Mouse (Mus musculus): ENCODE data around the gene Trim15.
A peak's percentile ranks its signal among the peaks of the same experiment; 100 is the strongest.
"Not testable (repeated sequence)": the region's sequence is repeated elsewhere in the genome, so short reads cannot be mapped to it uniquely, and the experiment has no call there.

Trim15 gene

DNA sequence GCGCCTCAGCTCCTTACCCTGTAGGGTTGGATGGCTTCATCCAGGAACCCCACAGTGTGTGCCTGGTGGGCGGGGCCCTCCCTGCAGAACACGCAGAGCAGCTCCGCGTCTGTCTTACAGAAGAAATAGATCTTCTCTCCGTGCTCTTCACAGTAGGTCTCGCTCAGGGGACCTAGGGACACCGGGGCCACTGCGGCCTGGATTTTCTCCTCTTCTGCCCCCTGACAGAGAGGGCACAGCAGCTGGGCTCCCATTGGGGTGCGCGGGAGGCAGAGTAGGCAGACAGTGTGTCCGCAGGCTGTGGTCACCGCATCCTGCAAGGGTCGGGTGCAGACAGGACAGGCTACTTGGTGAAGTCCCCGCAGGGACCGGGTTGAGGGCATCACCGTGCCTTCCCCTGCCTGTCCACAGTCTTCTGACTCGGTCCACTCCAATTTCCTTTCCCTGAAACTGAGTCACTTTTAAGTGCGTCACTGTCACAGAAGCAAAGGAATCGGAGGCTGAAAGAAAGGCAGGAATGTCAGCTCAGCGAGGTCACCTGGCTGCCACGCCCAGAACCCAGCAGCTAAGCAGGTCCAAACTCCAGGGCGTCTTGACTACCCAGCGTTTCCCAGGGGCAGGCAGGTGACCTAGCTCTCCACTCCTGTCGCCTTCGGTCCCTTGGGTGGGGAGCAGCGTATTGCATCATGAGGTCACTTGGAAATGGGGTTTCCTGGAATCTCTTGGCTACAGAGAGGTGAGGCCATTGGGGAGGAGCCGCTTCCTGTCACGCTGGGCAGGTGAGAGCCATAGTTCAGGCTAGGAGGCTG, at the start of gene Trim15:
Gene Trim15 (minus strand): TSS at position 492 of the 809 bp plus-strand sequence.
- peak; percentile 48 for DNase-seq (ENCODE audit: low read depth, low spot score)

DNA sequence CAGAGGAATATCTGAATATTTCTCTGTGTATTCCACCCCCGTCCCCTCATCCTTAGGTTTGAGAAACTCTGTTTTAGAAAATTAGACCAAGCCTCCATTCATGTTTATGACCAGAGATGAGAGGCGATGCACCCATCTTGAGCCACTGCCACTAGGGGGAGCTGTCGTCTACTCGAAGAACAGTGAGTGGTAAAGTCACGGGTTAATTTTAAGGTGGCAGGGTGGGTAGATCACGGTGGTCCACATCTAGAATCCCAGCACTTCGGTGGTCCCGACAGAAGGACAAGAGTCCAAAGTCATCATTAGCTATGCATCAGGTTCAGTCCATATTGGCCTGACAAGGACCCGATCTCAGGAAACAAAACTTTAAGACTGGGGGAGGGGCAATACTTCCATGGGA, 48.1 kb upstream of the Trim15 start:
- DNase-seq (ENCODE audit: low read depth, low spot score) = peak; percentile 68

DNA sequence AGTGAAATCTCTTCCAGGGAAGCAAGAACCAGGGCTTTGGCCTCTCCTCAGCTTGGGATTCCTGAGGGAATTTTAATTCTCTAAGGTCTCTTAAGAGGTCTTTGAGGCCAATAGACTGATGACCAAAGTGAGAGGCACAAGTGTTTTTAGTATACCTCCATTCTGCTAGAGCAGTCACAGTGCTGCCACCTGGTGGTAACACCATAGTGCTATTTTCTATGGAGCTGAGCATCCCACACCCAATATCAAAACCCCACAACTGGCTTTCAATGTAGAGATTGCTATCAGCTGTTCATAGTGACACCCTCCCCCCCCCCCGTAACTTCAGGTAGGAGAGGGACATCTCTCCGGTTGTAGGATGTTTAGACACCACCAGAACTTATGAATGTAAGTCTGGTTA, 47.1 kb upstream of the Trim15 start:
- peak; percentile 82 for DNase-seq (ENCODE audit: low read depth, low spot score)

DNA sequence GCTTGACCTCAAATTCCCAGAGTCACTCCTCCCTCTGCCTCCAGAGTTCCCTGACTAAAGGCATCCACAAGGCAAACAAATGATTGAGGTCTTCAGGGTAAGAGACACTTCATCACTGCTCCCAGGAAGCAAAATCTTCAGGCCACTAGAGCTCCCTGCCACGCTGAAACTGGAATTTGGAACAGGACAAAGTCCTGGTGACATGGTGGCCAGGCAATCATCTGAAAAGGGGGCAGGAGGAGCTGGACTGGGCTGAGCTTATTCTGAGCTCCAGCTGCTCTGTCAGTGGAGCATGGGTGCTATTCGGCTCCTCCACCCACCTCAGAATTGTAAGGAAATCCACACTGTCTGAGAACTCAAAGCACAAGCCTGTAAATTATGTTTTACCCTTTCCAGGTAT, 45.0 kb upstream of the Trim15 start:
- no peak for DNase-seq (ENCODE audit: low read depth, low spot score)

DNA sequence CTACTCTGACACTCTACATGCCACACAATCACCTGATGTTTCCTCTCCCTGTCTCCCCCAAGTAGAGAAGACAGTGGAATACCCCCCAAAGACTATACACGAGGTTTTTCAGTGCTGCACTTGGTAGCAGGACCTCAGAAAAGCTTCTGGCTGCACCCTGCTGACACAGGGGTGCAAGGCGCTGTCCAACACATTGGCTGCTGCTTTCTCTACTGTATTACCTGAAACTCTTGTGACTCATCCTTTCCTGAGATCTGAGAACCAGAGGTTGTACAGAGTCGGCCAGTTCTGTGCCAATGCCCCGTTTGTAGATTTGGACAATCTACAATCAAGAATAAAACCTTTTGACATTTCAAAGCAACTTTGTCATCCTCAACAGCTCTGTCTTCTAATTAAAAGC, 42.8 kb upstream of the Trim15 start:
- DNase-seq (ENCODE audit: low read depth, low spot score) = peak; percentile 28

DNA sequence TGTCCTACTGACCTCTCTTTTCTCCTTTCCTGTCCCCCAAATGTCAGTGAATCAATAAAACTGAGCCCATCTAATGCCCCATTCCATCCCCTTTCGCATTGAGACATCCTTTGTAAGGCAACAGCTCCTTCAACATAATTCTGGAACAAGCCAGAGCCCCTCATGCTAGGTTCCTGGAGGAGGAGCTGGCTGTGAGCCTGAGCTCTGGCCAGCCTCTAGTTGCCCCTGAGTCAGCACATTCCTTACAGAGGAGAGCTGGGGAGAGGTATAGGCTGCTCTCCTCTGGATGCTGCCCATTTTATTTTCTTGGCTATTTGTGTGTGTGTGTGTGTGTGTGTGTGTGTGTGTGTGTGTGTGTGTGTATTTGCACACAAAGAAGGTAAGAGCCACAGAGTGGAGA, 41.2 kb upstream of the Trim15 start:
- DNase-seq (ENCODE audit: low read depth, low spot score) = no peak

DNA sequence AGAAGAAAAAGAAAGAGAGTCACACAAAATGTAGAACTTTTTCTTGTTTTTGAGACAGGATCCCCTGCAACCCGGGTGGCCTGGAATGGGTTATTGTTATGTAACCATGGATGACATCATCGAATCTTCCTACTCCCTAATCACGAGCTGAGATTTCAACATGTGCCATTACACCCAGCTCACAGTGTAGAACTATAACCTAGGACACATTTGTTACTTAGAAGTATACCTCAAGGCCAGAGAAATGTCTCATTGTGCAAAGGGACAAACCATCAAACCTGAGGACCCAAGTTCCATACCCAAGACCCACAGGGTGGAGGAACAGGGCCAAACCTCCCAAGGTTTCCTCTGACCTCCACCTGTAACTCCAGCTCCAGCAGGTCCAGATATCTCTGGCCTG, 36.6 kb upstream of the Trim15 start:
- DNase-seq (ENCODE audit: low read depth, low spot score) = no peak

DNA sequence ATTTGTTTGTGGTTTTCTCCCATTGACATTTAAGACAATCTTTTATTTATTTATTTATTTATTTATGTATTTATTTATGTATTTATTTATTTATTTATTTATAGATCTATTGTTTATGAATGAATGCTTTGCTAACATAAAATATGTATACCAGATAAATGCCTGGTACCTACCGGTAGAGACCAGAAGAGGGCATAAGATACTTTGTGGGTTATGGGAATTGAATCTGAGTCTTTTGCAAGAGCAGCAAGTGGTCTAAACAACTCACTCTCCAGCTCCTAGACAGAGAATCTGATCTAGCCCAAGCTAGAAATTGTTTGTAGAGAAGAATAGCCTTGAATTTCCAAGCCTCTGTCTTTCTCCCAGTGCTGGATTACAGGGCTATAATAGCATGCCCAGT, 33.7 kb upstream of the Trim15 start:
- DNase-seq (ENCODE audit: low read depth, low spot score) = no peak

DNA sequence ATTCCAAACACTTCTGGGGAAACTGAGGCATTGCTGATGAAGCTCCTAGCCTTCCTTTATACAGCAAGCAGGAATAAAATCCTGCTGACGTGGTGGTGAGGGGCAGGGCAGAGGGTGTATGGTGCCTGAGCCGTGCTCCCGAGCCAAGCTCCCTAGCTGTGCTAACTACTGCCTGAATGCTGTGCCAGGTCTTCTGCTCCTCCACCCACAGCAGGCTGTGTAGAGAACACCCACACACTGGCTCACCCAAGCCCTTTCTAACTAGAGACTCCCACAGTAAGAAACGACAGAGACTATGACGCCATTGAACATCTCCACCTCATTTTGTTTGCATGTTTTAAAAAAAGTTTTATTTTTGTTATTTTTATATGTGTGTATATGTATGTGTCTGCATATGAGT, 33.0 kb upstream of the Trim15 start:
- no peak for DNase-seq (ENCODE audit: low read depth, low spot score)

DNA sequence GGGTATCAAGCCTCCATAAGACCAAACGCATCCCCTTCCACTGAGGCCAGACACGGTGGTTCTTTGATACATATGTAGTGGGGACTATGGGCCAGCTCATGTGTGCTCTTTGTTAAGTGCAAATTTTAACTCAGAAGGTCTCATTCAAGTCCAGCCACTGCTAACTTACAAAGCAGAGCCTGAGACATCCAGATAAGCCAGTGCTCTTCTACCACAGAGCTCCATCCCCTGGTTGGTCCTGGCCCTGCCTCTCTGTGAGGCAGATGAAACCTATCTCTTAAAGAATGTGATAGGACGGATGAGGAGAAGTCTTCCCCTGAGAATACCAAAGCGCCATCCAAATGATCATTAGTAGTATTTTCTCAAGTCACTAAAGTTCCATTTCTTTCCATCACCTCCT, 32.4 kb upstream of the Trim15 start:
- no peak for DNase-seq (ENCODE audit: low read depth, low spot score)

DNA sequence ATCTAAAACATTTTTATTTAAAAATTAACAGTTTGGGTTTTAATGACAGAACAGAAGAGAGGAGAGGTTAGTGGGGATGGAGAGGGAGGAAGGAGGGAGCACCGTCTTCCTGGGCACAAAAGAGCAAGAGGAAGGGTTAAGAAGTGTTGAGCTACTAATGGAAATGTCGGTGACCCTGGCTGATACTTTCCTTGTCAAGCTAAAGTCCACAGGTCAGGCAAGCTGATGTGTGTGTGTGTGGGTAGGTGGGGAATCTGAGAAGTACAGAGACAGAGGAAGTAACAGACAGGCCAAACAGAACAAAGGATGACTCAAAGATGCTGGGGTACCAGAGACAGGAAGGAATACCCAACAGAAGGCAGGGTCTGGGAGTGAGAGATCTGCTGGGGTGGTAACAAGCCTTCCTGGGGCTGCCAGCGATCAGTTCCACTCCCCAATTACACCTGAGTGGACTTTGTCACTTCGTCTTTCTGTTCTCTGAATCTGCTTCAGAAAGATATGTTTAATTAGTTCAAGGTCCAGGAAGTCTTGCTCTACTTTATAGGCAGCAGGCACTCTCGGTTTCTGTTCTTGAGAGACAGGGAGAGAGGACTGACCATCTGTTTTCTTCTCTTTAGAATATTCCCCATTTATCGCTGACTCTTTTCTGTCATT, 30.7 kb upstream of the Trim15 start, which contains the start of gene Trim31:
Gene Trim31 (plus strand): TSS at position 567 of the 654 bp plus-strand sequence.
- no peak for DNase-seq (ENCODE audit: low read depth, low spot score)

DNA sequence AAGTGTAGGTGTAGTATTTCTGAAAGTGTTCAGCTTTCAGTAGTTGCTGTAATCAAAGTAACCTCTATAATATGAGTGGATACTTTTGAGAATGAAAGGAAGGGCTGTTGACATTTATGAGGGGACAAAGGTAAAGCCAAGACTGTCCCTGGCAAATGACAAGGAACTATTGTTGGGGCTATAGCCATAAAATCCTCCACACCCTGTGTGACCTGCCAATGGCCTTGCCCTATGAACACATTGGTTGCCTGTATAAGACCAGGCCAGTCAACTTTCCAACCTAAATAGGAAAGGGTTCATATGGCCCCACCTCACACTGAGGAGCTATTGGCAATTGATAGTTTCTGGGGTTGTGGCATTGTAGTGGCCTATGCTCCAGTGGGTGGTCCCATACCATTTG, 30.1 kb upstream of the Trim15 start:
- DNase-seq (ENCODE audit: low read depth, low spot score) = no peak

DNA sequence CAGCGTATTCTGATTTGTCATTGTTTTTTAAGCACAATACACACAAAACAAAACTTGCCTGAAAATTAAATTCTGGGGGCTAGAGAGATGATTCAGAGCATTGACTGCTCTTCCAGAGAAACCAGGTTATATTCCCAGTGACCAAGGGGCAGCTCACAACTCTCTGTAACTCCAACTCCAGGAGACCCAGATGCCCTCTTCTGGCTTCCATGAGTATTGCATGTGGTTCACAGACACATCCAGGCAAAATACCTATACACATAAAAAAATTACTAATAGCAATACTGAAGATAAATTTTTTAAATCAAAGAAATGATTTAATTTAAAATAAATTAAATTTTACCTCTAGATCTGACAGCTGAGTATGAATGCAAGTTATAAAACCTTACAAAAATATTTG, 29.6 kb upstream of the Trim15 start:
- peak; percentile 69 for DNase-seq (ENCODE audit: low read depth, low spot score)

DNA sequence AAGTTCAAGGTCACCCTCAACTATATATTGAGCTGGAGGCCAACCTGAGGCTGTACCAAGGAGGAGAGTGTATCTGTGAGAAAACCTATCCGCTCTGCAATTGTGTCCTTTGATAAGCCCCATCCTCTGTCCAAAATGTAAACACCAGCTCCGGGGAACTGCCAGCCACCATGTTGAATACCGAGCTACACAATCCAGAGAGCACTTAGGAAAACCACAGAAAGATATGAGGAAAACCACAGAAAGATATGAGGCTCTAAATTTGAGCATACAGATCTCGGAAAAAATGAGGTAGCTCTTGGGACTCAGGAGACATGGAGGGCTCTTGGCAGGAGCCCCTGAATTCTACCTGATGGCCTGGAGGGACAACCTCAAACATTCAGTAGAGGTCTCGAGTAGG, 26.4 kb upstream of the Trim15 start:
- DNase-seq (ENCODE audit: low read depth, low spot score) = no peak

DNA sequence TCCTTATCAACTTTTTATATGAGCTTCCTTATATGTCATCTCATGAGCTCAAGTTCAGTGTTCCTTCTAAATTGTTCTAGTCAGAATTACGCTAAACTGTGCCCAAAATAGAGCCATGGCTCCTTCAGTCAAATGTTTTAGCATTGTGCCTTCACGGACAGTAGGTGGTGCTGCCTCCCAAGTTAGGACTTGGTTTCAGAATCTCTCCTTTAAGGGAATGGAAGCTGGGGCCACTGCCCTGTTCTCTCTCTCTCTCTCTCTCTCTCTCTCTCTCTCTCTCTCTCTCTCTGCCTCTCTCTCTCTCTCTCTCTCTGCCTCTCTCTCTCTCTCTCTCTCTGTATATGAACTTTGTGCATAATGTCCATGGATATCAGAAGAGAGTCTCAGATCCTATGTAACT, 25.4 kb upstream of the Trim15 start:
- DNase-seq (ENCODE audit: low read depth, low spot score) = peak; percentile 71

DNA sequence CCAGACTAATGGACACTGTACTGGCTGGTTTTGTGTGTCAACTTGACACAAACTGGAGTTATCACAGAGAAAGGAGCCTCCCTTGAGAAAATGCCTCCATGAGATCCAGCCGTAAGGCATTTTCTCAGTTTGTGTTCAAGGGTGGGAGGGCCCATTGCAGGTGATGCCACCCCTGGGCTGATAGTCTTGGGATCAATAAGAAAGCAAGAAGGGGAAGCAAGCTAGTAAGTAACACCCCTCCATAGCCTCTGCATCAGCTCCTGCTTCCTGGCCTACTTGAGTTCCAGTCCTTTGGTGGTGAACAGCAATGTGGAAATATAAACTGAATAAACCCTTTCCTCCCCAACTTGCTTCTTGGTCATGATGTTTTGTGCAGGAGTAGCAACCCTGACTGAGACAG, 24.5 kb upstream of the Trim15 start:
- DNase-seq (ENCODE audit: low read depth, low spot score) = not testable (repeated sequence)

DNA sequence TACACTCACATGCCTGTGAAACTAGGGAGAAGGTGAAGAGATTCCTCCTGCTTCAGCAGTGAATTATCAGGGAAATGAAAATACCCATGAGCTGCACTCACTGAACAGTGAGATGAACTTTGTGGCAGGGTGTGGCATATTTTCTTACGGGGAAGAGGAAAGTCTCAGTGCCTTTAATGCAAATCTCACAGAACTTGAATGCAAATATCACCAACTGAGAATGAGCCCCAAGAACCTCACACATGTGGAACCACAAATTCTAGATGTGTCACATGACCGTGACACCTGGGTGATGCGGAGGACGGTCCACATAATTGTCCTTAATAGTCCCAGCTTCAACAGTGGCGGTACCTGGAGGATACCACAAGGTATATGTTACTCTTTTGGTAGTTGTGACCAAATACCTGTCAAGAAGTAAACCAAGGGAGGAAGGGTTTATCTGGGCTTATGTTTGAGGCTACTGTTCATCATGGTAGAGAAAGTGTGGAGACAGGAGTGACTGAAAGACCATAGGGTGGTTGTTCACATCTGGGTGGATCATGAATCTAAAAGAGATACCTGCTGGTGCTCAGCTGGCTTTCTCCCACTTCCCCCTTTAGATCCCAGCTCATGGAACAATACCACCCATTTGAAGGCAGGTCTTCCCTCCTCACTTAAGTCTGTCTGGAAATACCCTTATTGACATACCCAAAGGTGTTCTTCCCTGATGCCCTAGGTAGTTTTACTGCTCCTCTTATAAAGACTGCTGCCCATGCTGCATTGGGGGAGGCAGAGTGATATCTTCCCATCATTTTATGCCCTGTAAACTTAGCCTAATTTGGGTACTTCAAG, 23.3 kb upstream of the Trim15 start, which contains the start of gene Trim40:
Gene Trim40 (minus strand): TSS at position 51 of the 831 bp plus-strand sequence.
- no peak for DNase-seq (ENCODE audit: low read depth, low spot score)

DNA sequence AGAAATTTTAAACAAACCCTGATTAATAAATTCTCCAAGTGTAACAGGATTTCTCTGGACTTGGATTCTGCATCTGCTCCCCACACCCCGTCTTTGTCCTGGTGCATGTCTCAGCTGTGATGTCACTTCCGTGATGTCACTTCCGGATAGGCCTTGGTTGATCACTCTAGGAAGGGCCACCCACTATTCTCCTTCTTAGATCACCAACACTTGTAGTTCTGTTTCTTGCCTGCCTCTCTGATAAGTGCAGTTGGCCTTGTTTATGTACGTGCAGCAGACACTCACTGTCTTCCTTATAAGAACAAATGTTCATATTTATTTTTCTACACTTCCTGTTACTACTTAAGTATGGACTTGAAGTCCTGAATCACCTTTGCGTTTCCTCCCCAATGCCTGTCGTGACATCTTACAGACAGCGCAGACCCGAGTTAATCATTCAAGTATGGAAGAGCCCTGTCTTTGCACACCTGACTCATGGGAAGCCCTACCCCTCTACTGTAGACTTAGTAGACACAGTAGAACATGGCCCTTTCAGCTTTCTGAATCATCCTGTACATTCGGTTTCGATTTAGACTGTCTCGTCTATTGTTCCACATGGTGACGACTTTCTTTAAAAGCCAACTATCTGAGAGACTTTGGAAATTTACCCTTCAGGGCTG, 18.3 kb upstream of the Trim15 start:
- DNase-seq (ENCODE audit: low read depth, low spot score) = no peak

DNA sequence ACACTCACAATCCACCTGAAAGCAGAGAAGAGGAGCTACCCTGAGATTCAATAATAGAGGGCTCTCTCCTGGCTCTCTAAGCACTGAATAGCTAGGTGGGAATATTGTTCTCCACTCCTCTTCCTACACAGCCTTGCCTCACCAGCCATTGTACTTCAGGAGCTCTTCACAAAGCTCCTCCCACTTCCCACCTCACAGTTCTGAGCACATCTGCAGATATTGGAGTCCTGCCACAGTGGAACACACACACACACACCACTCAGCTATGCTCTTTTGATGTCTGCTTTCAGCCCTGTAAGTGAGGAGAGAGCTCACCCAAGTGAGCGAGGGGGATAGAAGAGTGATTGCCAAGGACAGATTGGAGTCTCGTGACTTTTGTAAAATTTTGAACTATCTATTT, 16.3 kb upstream of the Trim15 start:
- DNase-seq (ENCODE audit: low read depth, low spot score) = no peak

DNA sequence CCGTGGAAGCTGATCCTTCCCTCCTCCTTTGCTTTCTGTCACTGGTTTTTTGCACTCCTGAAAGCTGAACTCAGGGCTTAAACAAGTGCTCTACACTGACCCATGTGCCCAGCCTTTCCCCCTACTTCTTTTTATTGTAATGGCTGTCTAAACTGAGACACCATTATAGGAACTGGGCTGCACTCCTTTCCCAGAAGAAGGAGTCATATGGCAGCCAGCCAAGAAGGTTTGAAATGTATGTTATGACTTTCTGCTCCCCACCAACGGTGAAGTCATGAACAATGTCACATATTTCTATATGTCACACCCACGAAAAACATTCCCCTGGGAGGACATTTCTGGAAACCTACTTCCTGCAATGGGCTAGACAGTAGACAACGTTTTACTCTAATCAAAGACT, 7.6 kb upstream of the Trim15 start:
- no peak for DNase-seq (ENCODE audit: low read depth, low spot score)

DNA sequence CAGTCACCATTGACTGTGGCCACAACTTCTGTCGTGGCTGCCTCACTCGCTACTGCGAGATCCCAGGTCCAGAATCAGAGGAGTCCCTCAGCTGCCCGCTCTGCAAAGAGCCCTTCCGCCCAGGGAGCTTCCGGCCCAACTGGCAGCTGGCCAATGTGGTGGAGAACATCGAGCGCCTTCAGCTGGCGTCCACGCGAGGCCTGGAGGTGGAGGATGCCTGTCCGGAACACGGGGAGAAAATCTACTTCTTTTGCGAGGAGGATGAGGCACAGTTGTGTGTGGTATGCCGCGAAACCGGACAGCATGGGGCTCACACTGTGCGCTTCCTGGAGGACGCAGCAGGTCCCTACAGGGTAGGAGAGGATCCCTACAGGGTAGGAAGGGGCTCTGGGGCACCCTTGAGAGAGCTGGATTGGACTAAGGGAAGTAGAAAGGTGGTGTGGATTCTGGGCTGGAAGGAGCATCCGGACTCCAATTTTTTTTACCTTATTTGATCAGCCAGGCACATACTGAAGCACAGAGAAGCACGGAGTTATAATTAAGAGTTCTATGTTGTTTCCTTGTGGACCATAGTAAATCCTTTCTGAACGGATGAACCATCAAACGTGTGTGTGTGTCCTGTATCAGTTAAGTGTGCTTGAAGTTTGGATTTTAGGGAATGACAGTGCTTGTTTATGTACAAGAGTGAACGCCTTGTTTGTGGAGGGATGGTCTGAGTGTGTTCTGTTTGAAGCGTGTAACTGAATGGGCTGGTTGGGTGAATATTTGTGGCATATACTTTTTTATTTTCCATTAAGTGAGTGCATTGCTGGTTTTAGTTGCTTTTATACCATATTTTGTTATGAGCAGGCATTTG, 3.2 kb upstream of the Trim15 start:
- no peak for DNase-seq (ENCODE audit: low read depth, low spot score)

Measured in R1 (cell line).